8 mouse cellular contexts compared by ENCODE assay signal in the genomic region with DNA sequence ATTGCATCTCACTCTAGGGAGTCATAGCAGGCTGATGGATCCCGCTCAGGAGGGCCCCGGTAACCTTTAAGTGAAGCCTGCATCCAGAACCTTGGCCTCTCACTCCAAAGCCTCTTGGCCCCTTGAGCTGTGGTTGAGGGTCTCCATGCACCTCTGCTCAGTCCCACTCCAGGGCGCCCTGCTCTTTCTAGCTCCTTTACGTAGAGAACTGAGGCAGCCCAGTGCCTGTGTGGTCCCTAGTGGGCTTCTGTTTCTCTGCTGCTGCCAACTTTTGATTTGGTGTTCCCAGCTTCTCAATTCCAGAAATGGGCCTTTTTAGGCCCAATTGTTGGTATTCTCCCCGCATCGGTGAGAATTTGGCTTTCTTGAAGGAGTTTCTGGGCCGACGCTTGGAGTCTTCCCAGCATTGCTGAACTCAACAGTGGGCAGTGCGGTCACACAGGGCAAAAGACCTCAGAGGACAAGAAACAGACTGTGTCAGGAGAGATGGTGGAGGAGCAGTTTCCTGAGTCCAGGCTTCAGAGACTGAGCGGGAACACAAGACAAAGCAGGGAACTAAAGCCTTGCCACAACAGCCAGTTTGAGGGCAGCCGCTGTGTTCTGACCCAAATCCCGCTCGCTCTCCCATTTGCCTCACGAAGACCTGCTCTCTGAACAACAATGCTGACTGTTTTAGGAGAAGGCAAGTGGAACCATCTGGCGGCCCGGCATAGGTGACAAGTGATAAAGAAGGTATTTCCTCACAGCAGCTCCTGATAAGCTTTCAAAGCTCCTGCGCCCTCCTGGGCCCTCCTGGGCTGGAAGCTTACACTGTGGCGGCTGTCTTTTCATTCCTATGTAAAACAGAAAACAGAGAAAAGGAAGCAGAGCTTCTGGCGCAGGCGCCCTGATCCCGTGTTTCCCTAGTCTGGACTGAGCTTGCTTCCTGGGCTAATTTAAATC.
DNase-seq lines count a peak whose midpoint lies in the region; ATAC-seq and TF ChIP-seq lines count a peak whose summit lies in the region.

No protein-coding gene starts in this region.

- no peaks in the 10 kb centered on the region for H3K27me3 ChIP-seq in ES-Bruce4 (ENCODE audit: control insufficient read depth, insufficient read depth, low read length, poor library complexity, severe bottlenecking)
- no peaks in the 10 kb centered on the region for H3K27me3 ChIP-seq in cerebellum, adult 2 months (ENCODE audit: control insufficient read depth, insufficient read depth, low read length)
- H3K27me3 ChIP-seq in intestine, embryonic 14.5 days (replicated peaks; ENCODE audit: control insufficient read depth, insufficient read depth, low read length), result no peaks in the 10 kb centered on the region
- no peaks in the 10 kb centered on the region for H3K27me3 ChIP-seq in limb, embryonic 10.5 days (ENCODE audit: low read depth, poor library complexity, severe bottlenecking)

- no peak for TF ChIP-seq POLR2A in ES-Bruce4 (IDR thresholded peaks at IDR 0.05; ENCODE audit: insufficient read depth, low read length)
- no peak for TF ChIP-seq POLR2A in cerebellum, adult 2 months (IDR thresholded peaks at IDR 0.05; ENCODE audit: borderline replicate concordance, insufficient read depth, low read length)
- TF ChIP-seq POLR2A in olfactory bulb, adult 2 months (IDR thresholded peaks at IDR 0.05; ENCODE audit: insufficient read depth, low read depth, low read length), result no peak

- H3K4me2 ChIP-seq in intestine, embryonic 14.5 days (ENCODE audit: low read length), result peak overlapping the region; percentile 28

- H3K9ac ChIP-seq in ES-Bruce4 (ENCODE audit: low read depth, poor library complexity, severe bottlenecking), result no peak overlapping the region; the same call in 1 of the 2 replicates
- H3K9ac ChIP-seq in intestine, embryonic 14.5 days (ENCODE audit: low read length), result 0 out of 2 replicates have a peak overlapping the region, but pooled peaks have one; percentile 30

- 0 out of 2 replicates have a peak overlapping the region, but pooled peaks have one; percentile 7 for H3K27ac ChIP-seq in ES-Bruce4 (ENCODE audit: insufficient read depth, low read length)
- H3K27ac ChIP-seq in cerebellum, adult 2 months (ENCODE audit: insufficient read depth, low read length), result peak overlapping the region; percentile 13
- no peak overlapping the region for H3K27ac ChIP-seq in intestine, embryonic 14.5 days (ENCODE audit: low read depth)
- H3K27ac ChIP-seq in limb, embryonic 10.5 days, result peak overlapping the region; percentile 86
- H3K27ac ChIP-seq in olfactory bulb, adult 2 months (ENCODE audit: insufficient read depth, low read depth, low read length), result peak overlapping the region; percentile 70

- TF ChIP-seq CTCF in ES-Bruce4 (IDR thresholded peaks at IDR 0.05; ENCODE audit: low read depth, low read length), result no peak
- TF ChIP-seq CTCF in cerebellum, adult 2 months (IDR thresholded peaks at IDR 0.05; ENCODE audit: borderline replicate concordance, insufficient read depth, low read depth, low read length), result peak; percentile 8; the same call in 1 of the 2 replicates
- no peak for TF ChIP-seq CTCF in olfactory bulb, adult 2 months (IDR thresholded peaks at IDR 0.05; ENCODE audit: insufficient read depth, low read depth, low read length)

- H3K4me3 ChIP-seq in ES-Bruce4 (ENCODE audit: low read depth, low read length), result peak overlapping the region; percentile 8
- peak overlapping the region; percentile 39 for H3K4me3 ChIP-seq in cerebellum, adult 2 months (replicated peaks; ENCODE audit: insufficient read depth, low read depth, low read length)
- H3K4me3 ChIP-seq in intestine, embryonic 14.5 days (ENCODE audit: low read depth, low read length), result no peak overlapping the region
- peak overlapping the region; percentile 27 for H3K4me3 ChIP-seq in limb, embryonic 10.5 days
- H3K4me3 ChIP-seq in olfactory bulb, adult 2 months (ENCODE audit: insufficient read depth, low read depth, low read length), result peak overlapping the region; percentile 25; the same call in 1 of the 2 replicates

- DNase-seq in cerebellum, adult 2 months, result peak; percentile 59 to 66
- DNase-seq in intestine, embryonic 14.5 days (ENCODE audit: low spot score), result peak; percentile 58
- peak; percentile 67 for DNase-seq in limb, embryonic 10.5 days (ENCODE audit: low spot score)
- DNase-seq in testis, postnatal 14 days (ENCODE audit: low spot score), result no peak

- no peaks in the 10 kb centered on the region for H3K36me3 ChIP-seq in ES-Bruce4 (ENCODE audit: control insufficient read depth, insufficient read depth, low read length, poor library complexity, severe bottlenecking)
- no peaks in the 10 kb centered on the region for H3K36me3 ChIP-seq in intestine, embryonic 14.5 days (ENCODE audit: control insufficient read depth, insufficient read depth, low read length)
- no peaks in the 10 kb centered on the region for H3K36me3 ChIP-seq in limb, embryonic 10.5 days

- peak; percentile 75 for ATAC-seq in frontal cortex, adult (ENCODE audit: low TSS enrichment)
- 0 out of 2 replicates have a peak, but pooled peaks have one; percentile 50 for ATAC-seq in intestine, embryonic 14.5 days (replicated peaks; ENCODE audit: low FRiP score, low TSS enrichment, low read depth)
- no peak for ATAC-seq in monocyte, adult 5-6 weeks (replicated peaks; ENCODE audit: insufficient number of reproducible peaks, low FRiP score, low TSS enrichment, poor library complexity, severe bottlenecking)

- peaks cover 5% of the 10 kb centered on the region for H3K9me3 ChIP-seq in ES-Bruce4 (replicated peaks; ENCODE audit: control insufficient read depth, insufficient read depth, low read length, poor library complexity, severe bottlenecking)
- no peaks in the 10 kb centered on the region for H3K9me3 ChIP-seq in intestine, embryonic 14.5 days (ENCODE audit: control insufficient read depth, low read length)
- H3K9me3 ChIP-seq in limb, embryonic 10.5 days (replicated peaks), result no peaks in the 10 kb centered on the region

- TF ChIP-seq EP300 in ES-Bruce4 (IDR thresholded peaks at IDR 0.05; ENCODE audit: insufficient read depth, low read depth, low read length), result no peak

- WGBS in cerebellum, adult 2 months, result 31% methylated on average over 21 of the region's 21 CpGs
- WGBS in intestine, embryonic 14.5 days, result 41% methylated on average over 21 of the region's 21 CpGs
- WGBS in limb, embryonic 10.5 days, result 38% methylated on average over 21 of the region's 21 CpGs
- 50% methylated on average over 21 of the region's 21 CpGs for WGBS in olfactory bulb, adult 2 months

- H3K4me1 ChIP-seq in ES-Bruce4 (ENCODE audit: control insufficient read depth, insufficient read depth, low read length), result peaks cover 2% of the 10 kb centered on the region
- H3K4me1 ChIP-seq in cerebellum, adult 2 months (ENCODE audit: control insufficient read depth, insufficient read depth, low read length), result no peaks in the 10 kb centered on the region; the same call in 1 of the 2 replicates
- peaks cover 3% of the 10 kb centered on the region; the same call in 1 of the 2 replicates for H3K4me1 ChIP-seq in intestine, embryonic 14.5 days (replicated peaks; ENCODE audit: control insufficient read depth, insufficient read depth, low read length)
- peaks cover 21% of the 10 kb centered on the region for H3K4me1 ChIP-seq in limb, embryonic 10.5 days
- H3K4me1 ChIP-seq in olfactory bulb, adult 2 months (ENCODE audit: control insufficient read depth, insufficient read depth, low read length), result peaks cover 9% of the 10 kb centered on the region; the same call in 1 of the 2 replicates
